Mouse (Mus musculus) liver, embryonic 14.5 days (tissue): ENCODE results near the gene Gm9903. TPM values are rescaled to one million over a fixed set of nuclear protein-coding genes. Genes with fewer than 3 reads are reported as not detected.

ENCODE experiments used
- ATAC-seq: fragments of 200-750 bp; cut with Nextera tagmentation; 2 replicates; pipeline ENCODE4 v1.8.0; 2017; ENCODE audit warnings: moderate number of reproducible peaks, mild to moderate bottlenecking, moderate library complexity; ENCODE audit not compliant: insufficient read depth
- DNase-seq, 3 experiments: peaks; one replicate each; pipeline ENCODE4 v3.0.0-alpha.2; 2012 to 2013; ENCODE audit warnings: low read depth in 3 of 3, low spot score in 3 of 3
- H3K27ac ChIP-seq: fragments of 300-500 bp; sonication (generic); 2 replicates; pipeline ENCODE4 v1.5.1; 2014; ENCODE audit warnings: moderate library complexity, mild to moderate bottlenecking, control low read depth, inconsistent platforms
- H3K27me3 ChIP-seq: fragments of 300-500 bp; sonication (generic); 2 replicates; pipeline ENCODE4 v1.6.1; 2014; ENCODE audit warnings: mild to moderate bottlenecking, low read length, moderate library complexity; ENCODE audit not compliant: control insufficient read depth, insufficient read depth
- H3K36me3 ChIP-seq: fragments of 300-500 bp; sonication (generic); replicated peaks from 2 replicates; pipeline ENCODE4 v1.6.1; 2014; ENCODE audit warnings: low read depth; ENCODE audit not compliant: control insufficient read depth, insufficient read depth
- H3K4me1 ChIP-seq, 2 experiments: fragments of 200-500 bp in 1 of 2; fragments of 300-500 bp in 1 of 2; sonication (generic) in 1 of 2; replicated peaks; 2 replicates each; pipeline ENCODE4 v1.6.1; 2012 to 2014; ENCODE audit warnings: antibody characterized with exemption in 1 of 2, inconsistent platforms in 1 of 2, low read length in 1 of 2; ENCODE audit not compliant: control insufficient read depth in 2 of 2, insufficient read depth in 2 of 2
- H3K4me2 ChIP-seq: fragments of 300-500 bp; sonication (generic); 2 replicates; pipeline ENCODE4 v1.6.1; 2014; ENCODE audit warnings: low read depth, mild to moderate bottlenecking, control low read depth, moderate library complexity
- H3K4me3 ChIP-seq, 2 experiments: fragments of 200-500 bp in 1 of 2; fragments of 300-500 bp in 1 of 2; sonication (generic) in 1 of 2; 2 replicates each; pipeline ENCODE4 v1.5.1; 2012 to 2014; ENCODE audit warnings: low read depth in 2 of 2, low read length in 2 of 2, mild to moderate bottlenecking in 2 of 2, control low read depth in 1 of 2, inconsistent platforms in 1 of 2, moderate library complexity in 1 of 2; ENCODE audit not compliant: insufficient read depth in 1 of 2
- H3K9ac ChIP-seq: fragments of 300-500 bp; sonication (generic); replicated peaks from 2 replicates; pipeline ENCODE4 v1.6.1; 2014; ENCODE audit warnings: mild to moderate bottlenecking, control low read depth, moderate library complexity
- H3K9me3 ChIP-seq: fragments of 300-500 bp; sonication (generic); 2 replicates; pipeline ENCODE4 v1.6.1; 2016; ENCODE audit warnings: low read length, mixed read lengths; ENCODE audit not compliant: control insufficient read depth
- CTCF ChIP-seq: IDR thresholded peaks from 2 replicates; pipeline ENCODE4 v1.5.1; 2016; ENCODE audit warnings: antibody characterized with exemption, low read depth, control low read depth
- EP300 ChIP-seq: IDR thresholded peaks from 2 replicates; pipeline ENCODE4 v1.6.1; 2016; ENCODE audit warnings: antibody characterized with exemption, low read depth
- WGBS: fragments of 180-500 bp; shearing (Covaris S2); extraction: QIAGEN DNeasy Blood & Tissue Kit; methylation state at CpG from one replicate; pipeline ENCODE4 v1.1.7; 2014; ENCODE audit not compliant: insufficient replicate concordance; 5-methylcytosine and 5-hydroxymethylcytosine counted together
- polyA plus RNA-seq, 2 experiments: library from polyadenylated mRNA; depleted of rRNA in 1 of 2; stranded (reverse) in 1 of 2; unstranded in 1 of 2; fragments of >200 nt; fragmentation: Nextera tagmentation in 1 of 2; extraction: Ambion mirVana in 1 of 2; gene quantifications; 2 replicates each; pipeline versions ENCODE4 v1.2.1 to v1.2.3; 2012 to 2014

The Gm9903 gene
- polyA plus RNA-seq, 2 experiments, result 0.18 TPM; not detected in 1

DNA sequence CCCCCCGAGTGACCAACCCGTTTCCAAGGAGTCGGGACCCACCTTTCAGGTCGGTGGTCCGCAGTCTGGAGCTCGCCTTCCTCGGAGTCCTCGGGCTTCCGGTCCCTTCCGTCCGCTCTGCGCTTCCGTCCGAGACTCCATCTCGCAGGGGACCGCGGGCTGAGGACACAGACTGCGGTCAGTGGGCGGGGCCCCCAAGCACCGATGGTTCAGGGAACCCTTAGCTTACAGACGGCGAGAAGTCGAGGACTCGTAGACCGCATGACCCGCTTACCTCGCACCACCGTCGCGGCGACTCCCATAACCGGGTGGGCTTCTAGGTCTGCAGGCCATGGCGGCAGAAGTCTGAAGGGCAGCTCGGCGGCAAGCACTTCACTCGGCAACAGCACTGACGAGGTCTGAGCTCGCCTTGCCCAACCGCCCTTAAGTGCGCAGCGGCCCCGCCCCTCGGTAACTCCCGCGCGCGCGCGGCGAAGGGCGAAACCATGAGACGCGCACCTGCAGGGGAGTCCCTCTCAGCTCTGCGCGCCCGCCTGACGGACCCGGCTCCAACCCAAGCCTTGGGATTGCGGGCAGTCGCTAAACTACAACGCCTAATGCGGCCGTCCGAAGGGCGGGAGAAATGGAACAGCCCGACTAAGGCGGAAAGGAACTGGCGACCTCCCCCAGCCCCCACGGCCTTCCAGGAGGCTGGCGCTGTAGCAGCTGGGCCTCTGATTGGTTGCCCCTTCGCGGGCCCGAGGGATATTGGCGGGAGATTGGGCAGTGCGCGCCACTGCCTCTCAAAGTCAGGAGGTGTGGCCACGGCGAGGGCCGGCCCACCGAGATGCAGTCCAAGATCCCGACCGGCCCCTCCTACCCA lies 22.4 kb downstream of the Gm9903 start, which contains the start of gene Slbp:
Gene Slbp (minus strand): TSS at position 654 of the 862 bp plus-strand sequence.
- Histone ChIP-seq H3K4me1 (peaks cover 27 to 30% of the 10 kb centered on the region in 2 experiments), H3K27ac (peak within 1 kb of the TSS; percentile 77), H3K9me3 (no peaks in the 10 kb centered on the region), H3K4me2 (peak within 1 kb of the TSS; percentile 98), H3K27me3 (no peaks in the 10 kb centered on the region), H3K9ac (peak within 1 kb of the TSS; percentile 93), H3K36me3 (peaks cover 58% of the 10 kb centered on the region), H3K4me3 (peak within 1 kb of the TSS; percentile 86 to 95)
- DNase-seq (peak; percentile 93 to 95 (median 95)), ATAC-seq (peak; percentile 90)
- peak; percentile 73 for TF ChIP-seq EP300
- TF ChIP-seq CTCF, result no peak; the same call in 1 of the 2 replicates
- WGBS, result under 1% methylated on average over 82 of the region's 82 CpGs

- WGBS, result 3% methylated on average over 9 of the region's 9 CpGs
- peak overlapping the region; percentile 71 for H3K27ac ChIP-seq
- DNase-seq, result no peak
- peaks cover 27 to 30% of the 10 kb centered on the region in 2 experiments for H3K4me1 ChIP-seq
- ATAC-seq, result peak; percentile 6
- TF ChIP-seq EP300 (no peak), CTCF (no peak)
- H3K9ac ChIP-seq, result peak overlapping the region; percentile 93
- H3K4me2 ChIP-seq, result peak overlapping the region; percentile 98
- H3K4me3 ChIP-seq, result peak overlapping the region; percentile 28 to 95; a peak in 3 of 4 replicates
- H3K27me3 ChIP-seq, result no peaks in the 10 kb centered on the region
- no peaks in the 10 kb centered on the region for H3K9me3 ChIP-seq
- H3K36me3 ChIP-seq, result peaks cover 52% of the 10 kb centered on the region
Observed at GRCm38 (mm10) chr5:33652783-33653173, 23.1 kb downstream of the Gm9903 start.

GRCm38 (mm10) chr5:33654424-33654823 lies 24.7 kb downstream of the Gm9903 start:
- Histone ChIP-seq H3K27me3 (no peaks in the 10 kb centered on the region), H3K4me1 (peaks cover 27 to 33% of the 10 kb centered on the region in 2 experiments), H3K9me3 (no peaks in the 10 kb centered on the region), H3K4me3 (no peak overlapping the region), H3K9ac (no peak overlapping the region), H3K27ac (no peak overlapping the region), H3K36me3 (peaks cover 35% of the 10 kb centered on the region), H3K4me2 (no peak overlapping the region)
- 89% methylated on average over 13 of the region's 13 CpGs for WGBS
- no peak for DNase-seq
- TF ChIP-seq CTCF (no peak), EP300 (no peak)
- ATAC-seq, result no peak

DNA sequence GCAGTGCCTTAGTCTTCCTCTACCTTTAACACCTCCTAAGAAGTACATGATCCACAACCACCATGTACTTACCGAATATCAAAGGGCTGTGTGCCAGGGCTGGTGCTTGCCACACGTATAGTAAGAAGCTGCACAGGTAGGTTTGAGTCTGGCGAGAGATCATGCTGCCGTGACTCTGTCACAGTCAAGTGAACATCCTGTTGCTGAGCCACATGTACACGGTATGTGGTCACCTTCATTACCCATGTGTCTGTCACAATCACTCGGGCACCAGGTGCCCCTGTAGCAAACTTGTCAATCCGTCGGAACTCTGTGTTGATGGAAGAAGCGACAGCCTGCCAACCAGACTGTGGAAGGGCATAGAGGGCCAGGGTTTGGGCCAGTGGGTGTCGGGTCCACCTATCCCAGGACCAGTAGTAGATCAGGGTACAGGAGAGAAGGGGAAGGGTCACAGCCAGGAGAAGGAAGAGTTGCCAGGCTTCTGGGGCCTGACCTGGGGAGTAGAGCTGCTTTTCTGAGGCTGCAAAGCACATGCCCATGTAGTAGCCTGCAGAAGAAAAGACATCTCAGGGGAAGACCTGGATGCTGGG lies 25.6 kb downstream of the Gm9903 start:
- Histone ChIP-seq H3K36me3 (peaks cover 28% of the 10 kb centered on the region), H3K9ac (no peak overlapping the region), H3K4me2 (peak overlapping the region; percentile 81), H3K4me3 (no peak overlapping the region), H3K27ac (no peak overlapping the region), H3K4me1 (peaks cover 21 to 30% of the 10 kb centered on the region in 2 experiments), H3K9me3 (no peaks in the 10 kb centered on the region), H3K27me3 (no peaks in the 10 kb centered on the region)
- DNase-seq (no peak), ATAC-seq (no peak)
- TF ChIP-seq CTCF (no peak), EP300 (no peak)
- WGBS, result 89% methylated on average over 10 of the region's 10 CpGs

- WGBS, result 29% methylated on average over 1 of the region's 1 CpGs
- Histone ChIP-seq H3K36me3 (peaks cover 37% of the 10 kb centered on the region), H3K4me2 (peak overlapping the region; percentile 81), H3K27me3 (no peaks in the 10 kb centered on the region), H3K9ac (peak overlapping the region; percentile 66), H3K4me3 (peak overlapping the region; percentile 73 to 89), H3K9me3 (no peaks in the 10 kb centered on the region), H3K27ac (peak overlapping the region; percentile 67), H3K4me1 (peaks cover 16 to 26% of the 10 kb centered on the region in 2 experiments)
- DNase-seq, result no peak
- ATAC-seq, result no peak
- no peak for TF ChIP-seq EP300
- TF ChIP-seq CTCF, result no peak
Observed at GRCm38 (mm10) chr5:33656739-33657138, 27.0 kb downstream of the Gm9903 start.
